Mouse (Mus musculus): ENCODE data around the gene H2afy.

DNA sequence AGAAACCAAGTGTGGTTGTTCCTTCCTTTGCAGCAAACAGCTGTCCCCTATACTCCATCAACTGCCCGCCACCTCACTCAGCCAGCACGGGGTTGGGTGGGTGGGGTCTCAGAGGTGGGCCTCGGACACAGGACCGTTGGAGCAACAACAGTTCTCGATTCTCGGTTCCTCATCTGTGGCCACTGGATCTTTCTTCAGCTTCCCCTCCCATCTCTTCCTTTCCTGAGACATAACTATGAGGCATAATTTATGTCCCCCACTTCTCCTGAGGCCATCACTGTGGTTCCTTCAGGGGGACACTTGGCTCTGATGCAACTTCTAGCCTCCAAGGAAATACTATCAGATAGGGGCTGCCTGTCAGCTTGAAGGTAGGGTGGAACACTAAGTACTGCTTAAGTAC lies 26.7 kb upstream of the H2afy start:
- no peak for TF ChIP-seq GATA1 (IDR thresholded peaks at IDR 0.05; ENCODE audit: low read length)
- TF ChIP-seq TAL1 (IDR thresholded peaks at IDR 0.05; ENCODE audit: low read length) = no peak

Data from erythroblast, embryonic 14.5 days (primary cell).